Mouse (Mus musculus) G1E (cell line): ENCODE results near the gene Kcnk7. TPM values are rescaled to one million over a fixed set of nuclear protein-coding genes. Genes with fewer than 3 reads are reported as not detected.
A peak's percentile ranks its signal among the peaks of the same experiment; 100 is the strongest.

Source experiments
- ATAC-seq: 2 replicates; pipeline ENCODE4 v1.8.0; 2016; ENCODE audit warnings: mild to moderate bottlenecking; ENCODE audit not compliant: insufficient number of reproducible peaks, poor library complexity, low FRiP score, severe bottlenecking; ENCODE audit errors: extremely low read depth
- DNase-seq: peaks from one replicate; pipeline ENCODE4 v3.0.0; 2012; ENCODE audit warnings: low spot score
- H3K27me3 ChIP-seq: 2 replicates; pipeline ENCODE4 v1.6.1; 2012; ENCODE audit warnings: mild to moderate bottlenecking, low read length, inconsistent platforms; ENCODE audit not compliant: insufficient read depth
- H3K36me3 ChIP-seq: replicated peaks from 2 replicates; pipeline ENCODE3; 2012; ENCODE audit warnings: mild to moderate bottlenecking, inconsistent platforms
- H3K4me1 ChIP-seq: 2 replicates; pipeline ENCODE4 v1.6.1; 2012; ENCODE audit warnings: low read depth, low read length, inconsistent platforms, mixed read lengths; ENCODE audit not compliant: insufficient read depth
- H3K4me3 ChIP-seq: 2 replicates; pipeline ENCODE4 v1.5.1; 2012; ENCODE audit warnings: low read depth, mild to moderate bottlenecking, inconsistent platforms, low read length, moderate library complexity, mixed read lengths
- H3K9me3 ChIP-seq: replicated peaks from 2 replicates; pipeline ENCODE4 v1.6.1; 2012; ENCODE audit warnings: inconsistent platforms
- CTCF ChIP-seq: IDR thresholded peaks from 2 replicates; pipeline ENCODE4 v1.5.1; 2012; ENCODE audit warnings: low read depth, low read length, inconsistent platforms, mixed read lengths
- GATA1 ChIP-seq: IDR thresholded peaks from 2 replicates; pipeline ENCODE4 v1.6.1; 2012; ENCODE audit warnings: borderline replicate concordance, low read length, inconsistent platforms, mixed read lengths
- GATA2 ChIP-seq: IDR thresholded peaks from 2 replicates; pipeline ENCODE4 v1.6.1; 2012; ENCODE audit warnings: low read depth, low read length, inconsistent platforms, borderline replicate concordance
- POLR2AphosphoS5 ChIP-seq: IDR thresholded peaks from 2 replicates; pipeline ENCODE4 v1.6.1; 2012; ENCODE audit warnings: low read depth, low read length, inconsistent platforms; ENCODE audit not compliant: insufficient replicate concordance
- TAL1 ChIP-seq: conservative IDR thresholded peaks from 2 replicates; pipeline ENCODE4 v1.6.1; 2012; ENCODE audit warnings: low read depth, low read length, inconsistent platforms, mixed read lengths
- polyA plus RNA-seq: library from polyadenylated mRNA; stranded (reverse); fragments of >175 nt; gene quantifications from 2 replicates; pipeline ENCODE4 v1.2.3, GENCODE M21; 2012
- total RNA-seq, 2 experiments: library from RNA; stranded (forward) in 1 of 2; stranded (reverse) in 1 of 2; fragments of 200-1000 nt in 1 of 2; fragments of >200 nt in 1 of 2; fragmentation: Nextera tagmentation in 1 of 2; gene quantifications; 2 replicates each; pipeline ENCODE4 v1.2.3; 2014 to 2017

Kcnk7 gene
- not detected in 2 replicates for total RNA-seq (2014; fragmentation: Nextera tagmentation)
- total RNA-seq (2017) = not detected in 2 replicates
- 0.07 and 0.10 TPM in 2 replicates for polyA plus RNA-seq

DNA sequence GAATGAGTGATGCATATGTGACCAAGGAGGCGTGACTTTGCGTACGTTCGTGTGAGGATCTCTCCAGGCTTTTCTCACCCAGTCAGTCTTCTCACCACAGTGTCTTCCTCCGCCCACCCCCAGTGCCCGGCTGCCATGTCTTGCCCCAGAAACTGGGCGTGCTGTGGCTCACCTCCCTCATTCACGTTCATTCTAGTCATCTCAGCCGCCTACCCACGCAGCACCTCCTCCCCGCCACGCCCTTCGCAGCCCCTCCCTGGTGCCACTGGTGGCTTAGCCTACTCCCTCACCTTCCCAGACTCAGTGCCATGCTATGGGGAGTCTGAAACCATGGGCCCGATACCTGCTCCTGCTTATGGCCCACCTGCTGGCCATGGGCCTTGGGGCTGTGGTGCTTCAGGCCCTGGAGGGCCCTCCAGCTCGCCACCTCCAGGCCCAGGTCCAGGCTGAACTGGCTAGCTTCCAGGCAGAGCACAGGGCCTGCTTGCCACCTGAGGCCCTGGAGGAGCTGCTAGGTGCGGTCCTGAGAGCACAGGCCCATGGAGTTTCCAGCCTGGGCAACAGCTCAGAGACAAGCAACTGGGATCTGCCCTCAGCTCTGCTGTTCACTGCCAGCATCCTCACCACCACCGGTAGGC is at the start of gene Kcnk7:
Kcnk7 (plus strand) TSS at position 205 of the 638 bp plus-strand sequence.
- Histone ChIP-seq H3K27me3 (no peaks in the 10 kb centered on the region), H3K36me3 (peaks cover 96% of the 10 kb centered on the region), H3K4me1 (peaks cover 40% of the 10 kb centered on the region), H3K4me3 (peak within 1 kb of the TSS; percentile 66; the same call in 1 of the 2 replicates), H3K9me3 (no peaks in the 10 kb centered on the region)
- DNase-seq = peak; percentile 67
- no peak for ATAC-seq
- TF ChIP-seq GATA2 (no peak), TAL1 (no peak), GATA1 (no peak), CTCF (no peak), POLR2AphosphoS5 (no peak)

DNA sequence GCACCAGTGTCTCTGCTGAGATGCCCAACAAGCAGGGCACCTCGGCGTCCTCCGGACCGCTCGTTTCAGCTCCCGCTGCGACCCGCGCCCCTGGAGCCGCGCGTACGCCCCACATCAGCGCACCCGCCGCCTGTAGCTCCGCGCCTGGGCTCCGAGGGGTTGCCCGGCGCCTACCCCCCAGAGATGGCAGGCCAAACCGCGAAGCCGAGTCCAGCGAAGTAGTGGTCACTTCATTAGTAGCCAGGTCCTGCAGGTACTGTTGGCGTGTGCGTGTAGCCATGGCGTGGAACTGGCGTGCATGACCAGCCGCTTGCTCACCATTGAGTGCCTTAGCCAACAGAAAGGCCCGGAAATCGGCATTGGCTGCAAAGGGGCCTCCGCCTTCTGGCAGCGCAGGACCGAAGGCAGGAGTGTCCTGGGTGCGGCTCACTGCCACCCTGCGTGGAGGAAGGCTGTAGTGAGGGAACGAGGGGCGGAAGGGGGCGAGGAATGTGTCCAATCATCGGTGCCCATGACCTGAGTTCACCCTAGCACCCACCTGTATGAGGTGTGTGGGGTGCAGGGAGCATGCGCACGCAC is 49.4 kb upstream of the Kcnk7 start:
- peaks cover 12% of the 10 kb centered on the region for H3K9me3 ChIP-seq
- H3K27me3 ChIP-seq = no peaks in the 10 kb centered on the region
- H3K4me3 ChIP-seq = no peak overlapping the region
- H3K36me3 ChIP-seq = peaks cover 94% of the 10 kb centered on the region
- peaks cover 9% of the 10 kb centered on the region for H3K4me1 ChIP-seq
- no peak for TF ChIP-seq GATA2
- no peak for TF ChIP-seq TAL1
- no peak for TF ChIP-seq CTCF
- TF ChIP-seq POLR2AphosphoS5 = no peak
- TF ChIP-seq GATA1 = no peak
- ATAC-seq (no peak), DNase-seq (no peak)

- ATAC-seq = no peak
- H3K36me3 ChIP-seq = peaks cover 86% of the 10 kb centered on the region
Measured at GRCm38 (mm10) chr19:5660942-5661751, 43.0 kb upstream of the Kcnk7 start.

DNA sequence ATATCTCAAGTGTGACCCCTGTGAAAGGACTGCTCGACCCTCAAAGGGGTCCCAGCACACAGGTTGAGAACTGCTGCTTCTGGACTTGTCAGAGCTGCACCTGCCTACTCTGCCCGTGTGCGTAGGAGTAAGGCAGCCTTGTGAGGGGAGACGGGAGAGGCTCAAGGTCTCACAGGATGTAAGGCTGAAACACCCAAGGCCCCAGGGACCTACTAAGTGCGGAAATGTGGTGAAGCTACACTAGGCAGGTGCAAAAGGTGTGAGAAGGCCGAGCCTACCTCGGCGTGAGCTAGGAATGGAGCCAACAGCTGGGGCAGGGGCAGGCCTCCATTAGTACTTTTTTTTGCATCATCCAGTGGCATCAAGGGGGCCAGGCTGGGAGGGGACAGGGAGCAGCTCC is 41.9 kb upstream of the Kcnk7 start:
- no peaks in the 10 kb centered on the region for H3K9me3 ChIP-seq
- DNase-seq (no peak), ATAC-seq (no peak)
- no peaks in the 10 kb centered on the region; the same call in 1 of the 2 replicates for H3K27me3 ChIP-seq
- H3K4me1 ChIP-seq = peaks cover 78% of the 10 kb centered on the region
- TF ChIP-seq TAL1 (no peak), POLR2AphosphoS5 (no peak), GATA2 (no peak), GATA1 (no peak), CTCF (no peak)
- peaks cover 88% of the 10 kb centered on the region for H3K36me3 ChIP-seq
- H3K4me3 ChIP-seq = peak overlapping the region; percentile 76; the same call in 1 of the 2 replicates

More at GRCm38 (mm10) chr19:5660942-5661751, 43.0 kb upstream of the Kcnk7 start:
- H3K27me3 ChIP-seq = no peaks in the 10 kb centered on the region
- H3K9me3 ChIP-seq = no peaks in the 10 kb centered on the region
- no peak overlapping the region for H3K4me3 ChIP-seq
- TF ChIP-seq CTCF = no peak
- no peak for TF ChIP-seq TAL1
- no peak for TF ChIP-seq GATA1
- H3K4me1 ChIP-seq = peaks cover 68% of the 10 kb centered on the region
- no peak for DNase-seq

GRCm38 (mm10) chr19:5662981-5663913 is 40.9 kb upstream of the Kcnk7 start, which contains the start of gene Sipa1:
TSS of gene Sipa1 (minus strand) at chr19:5663707.
- peaks cover 88% of the 10 kb centered on the region for H3K36me3 ChIP-seq
- peaks cover 75% of the 10 kb centered on the region for H3K4me1 ChIP-seq
- TF ChIP-seq GATA2 (no peak), GATA1 (no peak), POLR2AphosphoS5 (no peak), TAL1 (no peak), CTCF (no peak)

More at GRCm38 (mm10) chr19:5662981-5663913, 40.9 kb upstream of the Kcnk7 start, which contains the start of gene Sipa1:
- H3K27me3 ChIP-seq = no peaks in the 10 kb centered on the region; the same call in 1 of the 2 replicates
- ATAC-seq (peak; percentile 74), DNase-seq (peak; percentile 93)
- H3K4me3 ChIP-seq = peak within 1 kb of the TSS; percentile 76
- no peaks in the 10 kb centered on the region for H3K9me3 ChIP-seq
